In genomic region chr17:79742635-79743034, GRCm38 (mm10) we compare ENCODE assay signal across 33 mouse cellular contexts. TPM values are rescaled to one million over a fixed set of nuclear protein-coding genes. Genes with fewer than 3 reads are reported as not detected.
DNase-seq lines count a peak whose midpoint lies in the region; ATAC-seq lines count a peak whose summit lies in the region.
"Had no signal": no experiment of that assay in that cellular context is flagged by ENCODE, and none has a peak within 500 bp of the region (broad histone marks: within the 10 kb centered on the region; RNA-seq: fewer than 3 reads in every experiment).

No protein-coding gene starts in this region.

- no peak for ATAC-seq in forebrain, embryonic 15.5 days (replicated peaks)
- ATAC-seq: activated CD4-positive, CD25-positive, alpha-beta regulatory T cell, adult 4 months; forebrain, embryonic 14.5 days; intestine, postnatal 0 days; liver, embryonic 12.5 days; liver, postnatal 0 days had no signal

- H3K27me3 ChIP-seq in forebrain, embryonic 15.5 days, result no peaks in the 10 kb centered on the region
- H3K27me3 ChIP-seq: CH12.LX; heart, embryonic 13.5 days; liver, embryonic 12.5 days; megakaryocyte, embryonic 14.5 days; neural tube, embryonic 13.5 days; stomach, embryonic 15.5 days had no signal

- H3K27ac ChIP-seq in forebrain, embryonic 15.5 days (replicated peaks), result no peak overlapping the region
- H3K27ac ChIP-seq: gastrocnemius, adult 2 months; heart, adult 2 months; heart, embryonic 13.5 days; hindbrain, embryonic 14.5 days; liver, embryonic 12.5 days; midbrain, embryonic 12.5 days; neural tube, embryonic 13.5 days; stomach, embryonic 15.5 days had no signal

- DNase-seq in embryo, embryonic 10 days (ENCODE audit: low spot score), result peak; percentile 40
- DNase-seq in embryo, embryonic 9.5 days (ENCODE audit: extremely low spot score), result no peak
- DNase-seq in kidney, adult 9 months, result peak; percentile 30
- no peak for DNase-seq in kidney, adult 8-10 months
- DNase-seq in testis, postnatal 14 days (ENCODE audit: low spot score), result peak; percentile 61
- no peak for DNase-seq in testis, postnatal 10 days (ENCODE audit: low spot score)
- DNase-seq in right cerebral cortex, postnatal 25 days, result no peak
- DNase-seq: adrenal gland, postnatal 25 days; cerebellum, adult 11-12 months; cerebellum, adult 9-11 months; gastrocnemius, adult 2 months; gastrocnemius, postnatal 36 days; heart, adult 2 months; heart, postnatal 10 days; left cerebral cortex, postnatal 4 days; liver, postnatal 0 days; lung, postnatal 4 days; retina, postnatal 1 day; right cerebral cortex, postnatal 14 days; thymus, adult 18-20 months; thymus, postnatal 25 days had no signal

- H3K36me3 ChIP-seq in forebrain, embryonic 15.5 days, result no peaks in the 10 kb centered on the region
- H3K36me3 ChIP-seq: heart, embryonic 13.5 days; liver, embryonic 12.5 days; midbrain, embryonic 12.5 days; neural tube, embryonic 13.5 days; stomach, embryonic 15.5 days had no signal

- WGBS in forebrain, embryonic 15.5 days, result 93% methylated on average over 5 of the region's 5 CpGs

- no peaks in the 10 kb centered on the region for H3K9me3 ChIP-seq in forebrain, embryonic 15.5 days
- H3K9me3 ChIP-seq: liver, embryonic 12.5 days; midbrain, embryonic 12.5 days; neural tube, embryonic 13.5 days; stomach, embryonic 15.5 days had no signal

- no peak overlapping the region for H3K9ac ChIP-seq in forebrain, embryonic 15.5 days (replicated peaks)
- H3K9ac ChIP-seq: heart, embryonic 13.5 days; hindbrain, embryonic 14.5 days; liver, embryonic 12.5 days; liver, postnatal 0 days; midbrain, embryonic 12.5 days; neural tube, embryonic 13.5 days; stomach, embryonic 15.5 days had no signal

- no peak overlapping the region for H3K4me3 ChIP-seq in forebrain, embryonic 15.5 days
- H3K4me3 ChIP-seq: gastrocnemius, adult 2 months; heart, adult 2 months; heart, embryonic 13.5 days; liver, embryonic 12.5 days; megakaryocyte, embryonic 14.5 days; midbrain, embryonic 12.5 days; neural tube, embryonic 13.5 days; stomach, embryonic 15.5 days had no signal

- no peaks in the 10 kb centered on the region for H3K4me1 ChIP-seq in forebrain, embryonic 15.5 days
- H3K4me1 ChIP-seq: liver, embryonic 12.5 days; megakaryocyte, embryonic 14.5 days had no signal

- H3K4me2 ChIP-seq in forebrain, embryonic 15.5 days (replicated peaks), result no peak overlapping the region
- H3K4me2 ChIP-seq: heart, embryonic 13.5 days; hindbrain, embryonic 14.5 days; liver, embryonic 12.5 days; midbrain, embryonic 12.5 days; neural tube, embryonic 13.5 days; stomach, embryonic 15.5 days had no signal

RNA-seq across cellular contexts. Expression of gene Cyp1b1, which starts 27.8 kb away (rescaled TPM):
- polyA plus RNA-seq in forebrain, embryonic 15.5 days (2015; fragmentation: Nextera tagmentation; extraction: Ambion mirVana), result 3.5 and 4.2 TPM in 2 replicates
- polyA plus RNA-seq: activated CD4-positive, CD25-positive, alpha-beta regulatory T cell, adult 4 months had no signal

Comparison
In these comparisons a context has a peak if more than half of its experiments do, and no peak if none do; other contexts are left out.
1. DNase-seq: peak in embryo, embryonic 10 days (single experiment), kidney, adult 9 months (single experiment) and testis, postnatal 14 days (single experiment); none in embryo, embryonic 9.5 days (single experiment), kidney, adult 8-10 months (0 of 2), testis, postnatal 10 days (single experiment) and right cerebral cortex, postnatal 25 days (single experiment).